Comparison of ENCODE assay signal across 8 mouse cellular contexts in the genomic region with DNA sequence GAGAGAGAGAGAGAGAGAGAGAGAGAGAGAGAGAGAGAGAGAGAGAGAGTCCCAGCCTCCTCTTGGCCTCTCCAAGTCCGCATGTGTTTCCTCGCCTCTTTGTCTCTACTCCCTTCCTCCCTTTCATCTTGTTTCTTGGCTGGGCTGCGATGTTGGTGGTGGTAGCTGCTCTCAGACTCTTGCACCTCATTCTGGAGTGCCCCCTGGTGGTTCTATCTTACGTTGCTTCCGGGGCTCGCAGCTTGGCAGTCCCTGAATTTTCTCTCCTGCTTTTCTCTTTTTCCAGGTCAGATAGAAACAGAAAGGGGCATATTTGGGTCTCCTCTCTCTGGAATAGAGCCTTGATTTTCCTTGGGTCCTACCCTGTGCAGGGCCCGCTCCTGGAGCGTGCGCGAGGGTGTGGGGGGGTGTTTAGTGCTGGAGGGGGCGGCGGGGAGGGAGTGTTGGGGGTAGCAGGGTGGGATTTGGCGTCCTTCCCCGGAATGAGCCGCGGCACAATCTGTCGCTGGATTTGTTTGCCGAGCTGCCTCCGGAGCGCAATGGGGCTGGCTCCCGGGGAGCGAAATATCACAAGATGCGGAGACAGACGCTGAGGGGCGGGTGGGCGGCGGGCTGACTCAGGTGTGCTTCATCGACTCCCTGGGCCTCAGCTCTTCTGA. TPM values are rescaled to one million over a fixed set of nuclear protein-coding genes. Genes with fewer than 3 reads are reported as not detected.
DNase-seq lines count a peak whose midpoint lies in the region; ATAC-seq and TF ChIP-seq lines count a peak whose summit lies in the region.

No protein-coding gene starts in this region.

- TF ChIP-seq RAD21 in CH12.LX (IDR thresholded peaks at IDR 0.05; ENCODE audit: low read depth, low read length), result peak; percentile 41

- H3K79me2 ChIP-seq in CH12.LX (replicated peaks; ENCODE audit: control insufficient read depth, extremely low read depth, insufficient read depth, poor library complexity, severe bottlenecking), result no peaks in the 10 kb centered on the region

- H3K4me3 ChIP-seq in CH12.LX (replicated peaks in 1 of 3; ENCODE audit: low read depth in 2 of 3, low read length in 2 of 3, poor library complexity in 1 of 3), result no peak overlapping the region
- H3K4me3 ChIP-seq in forebrain, embryonic 14.5 days (ENCODE audit: low read depth, low read length), result peak overlapping the region; percentile 67

- peaks cover 4% of the 10 kb centered on the region for H3K9me3 ChIP-seq in CH12.LX (replicated peaks; ENCODE audit: low read length)
- no peaks in the 10 kb centered on the region for H3K9me3 ChIP-seq in forebrain, embryonic 14.5 days (replicated peaks; ENCODE audit: control insufficient read depth, low read length)

- ATAC-seq in forebrain, embryonic 14.5 days, result peak; percentile 53
- peak; percentile 28 to 58; a peak in 3 of 4 replicates for ATAC-seq in hematopoietic stem cell, adult 5-6 weeks (replicated peaks in 1 of 2; ENCODE audit: insufficient read depth in 1 of 2, low FRiP score in 2 of 2, low TSS enrichment in 1 of 2, low read depth in 1 of 2, poor library complexity in 2 of 2, severe bottlenecking in 2 of 2)

- H3K4me2 ChIP-seq in CH12.LX (ENCODE audit: insufficient read depth, low read depth, poor library complexity, severe bottlenecking), result peak overlapping the region; percentile 84
- H3K4me2 ChIP-seq in forebrain, embryonic 14.5 days (ENCODE audit: low read length), result peak overlapping the region; percentile 83

- peaks cover 0 to 13% of the 10 kb centered on the region in 2 experiments; a peak in 2 of 4 replicates for H3K4me1 ChIP-seq in CH12.LX (ENCODE audit: control insufficient read depth in 1 of 2, insufficient read depth in 2 of 2)
- peaks cover 11% of the 10 kb centered on the region for H3K4me1 ChIP-seq in forebrain, embryonic 14.5 days (ENCODE audit: control insufficient read depth, insufficient read depth, low read length)

- in situ Hi-C loops in CH12.LX (cut with MboI; ENCODE audit: low pct_ligation_motif_present, low pct_unique_long_range_greater_than_20kb, low sequenced_read_pairs), result loop anchor here (25.0 kb wide), 1 partner anchor 349 kb away; no protein-coding TSS in a partner anchor

- no peak for TF ChIP-seq EP300 in CH12.LX (IDR thresholded peaks at IDR 0.05; ENCODE audit: low read length)

- peak; percentile 31 to 72; a peak in 3 of 4 replicates for TF ChIP-seq CTCF in CH12.LX (conservative IDR thresholded peaks at IDR 0.05 in 1 of 2, IDR thresholded peaks at IDR 0.05 in 1 of 2; ENCODE audit: low read depth in 2 of 2, low read length in 2 of 2)

- WGBS in forebrain, embryonic 14.5 days, result 2% methylated on average over 27 of the region's 28 CpGs

- H3K9ac ChIP-seq in CH12.LX (ENCODE audit: insufficient read depth, low read depth), result no peak overlapping the region
- peak overlapping the region; percentile 53 for H3K9ac ChIP-seq in forebrain, embryonic 14.5 days (ENCODE audit: low read length)

- no peaks in the 10 kb centered on the region for H3K36me3 ChIP-seq in CH12.LX (replicated peaks in 1 of 2; ENCODE audit: control insufficient read depth in 1 of 2, insufficient read depth in 1 of 2, low read length in 1 of 2)
- no peaks in the 10 kb centered on the region for H3K36me3 ChIP-seq in forebrain, embryonic 14.5 days (ENCODE audit: control insufficient read depth, insufficient read depth, low read length)

- DNase-seq in CH12.LX (ENCODE audit: extremely low read depth), result peak; percentile 66
- peak; percentile 87 for DNase-seq in adrenal gland, postnatal 14 days
- DNase-seq in forebrain, embryonic 14.5 days (ENCODE audit: low spot score), result peak; percentile 91
- peak; percentile 81 to 82 for DNase-seq in layer of hippocampus, adult 8-10 months (ENCODE audit: low spot score in 2 of 2)
- peak; percentile 89 for DNase-seq in lung, postnatal 10 days
- DNase-seq in ovary, postnatal 36 days (ENCODE audit: low spot score), result peak; percentile 72
- DNase-seq in thymus, postnatal 14 days, result peak; percentile 85

- peaks cover 36% of the 10 kb centered on the region for H3K27me3 ChIP-seq in CH12.LX (replicated peaks)
- peaks cover 35% of the 10 kb centered on the region for H3K27me3 ChIP-seq in forebrain, embryonic 14.5 days (replicated peaks; ENCODE audit: control insufficient read depth, insufficient read depth, low read length)

- TF ChIP-seq POLR2A in CH12.LX (IDR thresholded peaks at IDR 0.05; ENCODE audit: low read depth, low read length), result no peak

- dilution Hi-C loops in CH12.LX (cut with MboI; ENCODE audit: extremely low pct_ligation_motif_present, extremely low pct_unique_long_range_greater_than_20kb, low sequenced_read_pairs), result no loop called here

- no peak overlapping the region for H3K27ac ChIP-seq in CH12.LX (ENCODE audit: insufficient read depth, low read depth)
- peak overlapping the region; percentile 89 for H3K27ac ChIP-seq in forebrain, embryonic 14.5 days (ENCODE audit: low read depth, low read length)

TF ChIP-seq in CH12.LX, 34 proteins besides CTCF, POLR2A, EP300 and RAD21:
- TF ChIP-seq ELF1 (IDR thresholded peaks at IDR 0.05; ENCODE audit: low read depth, low read length) (peak; percentile 51; the same call in 1 of the 2 replicates), MAZ (IDR thresholded peaks at IDR 0.05; ENCODE audit: low read depth, low read length) (0 out of 2 replicates have a peak, but pooled peaks have one; percentile 33), GABPA (IDR thresholded peaks at IDR 0.05; ENCODE audit: insufficient replicate concordance, low read depth, low read length) (no peak), BHLHE40 (IDR thresholded peaks at IDR 0.05; ENCODE audit: low read depth, low read length) (no peak), MAFK (IDR thresholded peaks at IDR 0.05; ENCODE audit: insufficient replicate concordance, low read length) (no peak), POLR2AphosphoS2 (IDR thresholded peaks at IDR 0.05; ENCODE audit: low read depth, low read length) (no peak), MEF2A (IDR thresholded peaks at IDR 0.05; ENCODE audit: borderline replicate concordance, low read depth, low read length) (no peak), SMC3 (IDR thresholded peaks at IDR 0.05; ENCODE audit: low read depth, low read length) (peak; percentile 62), USF2 (conservative IDR thresholded peaks at IDR 0.05; ENCODE audit: low read depth, low read length) (no peak), MXI1 (IDR thresholded peaks at IDR 0.05; ENCODE audit: low read depth, low read length) (no peak)

RNA-seq across cellular contexts. Expression of a gene that starts 2.3 kb away (rescaled TPM):
- not detected in 2 replicates for total RNA-seq in CH12.LX (2012; rRNA removed)
- not detected in 2 replicates for total RNA-seq in CH12.LX (2014; rRNA removed)
- not detected in 2 replicates for polyA plus RNA-seq in CH12.LX (2012; ENCODE audit: insufficient read length, low read depth)
- 1.6 and 2.6 TPM in 2 replicates for total RNA-seq in adrenal gland, postnatal 14 days (2021)
- 7.5 and 13.6 TPM in 2 replicates for polyA plus RNA-seq in forebrain, embryonic 14.5 days (2014; fragmentation: Nextera tagmentation; extraction: Ambion mirVana)
- total RNA-seq in hematopoietic stem cell, adult 5-6 weeks (2017), result not detected in 2 replicates
- 10 to 100 TPM; 63.8 to 85.9 (median 79.0) TPM for total RNA-seq in layer of hippocampus, adult 8-10 months (2022)

RNA-seq across cellular contexts. Expression of a gene that starts 47.6 kb away (rescaled TPM):
- total RNA-seq in CH12.LX (2012; rRNA removed) (121 and 136 TPM in 2 replicates), CH12.LX (2014; rRNA removed) (163 and 176 TPM in 2 replicates)
- 140 and 174 TPM in 2 replicates for polyA plus RNA-seq in CH12.LX (2012; ENCODE audit: insufficient read length, low read depth)
- 62.5 and 91.7 TPM in 2 replicates for total RNA-seq in adrenal gland, postnatal 14 days (2021)
- 6.6 and 7.0 TPM in 2 replicates for polyA plus RNA-seq in forebrain, embryonic 14.5 days (2014; fragmentation: Nextera tagmentation; extraction: Ambion mirVana)
- total RNA-seq in hematopoietic stem cell, adult 5-6 weeks (2017), result 58.4 and 73.4 TPM in 2 replicates
- total RNA-seq in layer of hippocampus, adult 8-10 months (2022), result 1 to 10 TPM in 3 of 4 experiments, not detected in 1; 1.1 to 3.1 (median 2.1) TPM

RNA-seq across cellular contexts. Expression of a gene that starts 50.1 kb away (rescaled TPM):
- 4.9 and 5.0 TPM in 2 replicates for total RNA-seq in CH12.LX (2012; rRNA removed)
- 0.19 TPM in 1 of 2 replicates, not detected in the other for total RNA-seq in CH12.LX (2014; rRNA removed)
- polyA plus RNA-seq in CH12.LX (2012; ENCODE audit: insufficient read length, low read depth), result 0.30 and 0.71 TPM in 2 replicates
- total RNA-seq in adrenal gland, postnatal 14 days (2021), result 5.2 and 9.3 TPM in 2 replicates
- polyA plus RNA-seq in forebrain, embryonic 14.5 days (2014; fragmentation: Nextera tagmentation; extraction: Ambion mirVana), result 3.4 and 4.0 TPM in 2 replicates
- 16.4 and 23.5 TPM in 2 replicates for total RNA-seq in hematopoietic stem cell, adult 5-6 weeks (2017)
- 1 to 10 TPM in 1 of 4 experiments, under 1 TPM in 2, not detected in 1; 0.34 to 1.3 (median 0.63) TPM for total RNA-seq in layer of hippocampus, adult 8-10 months (2022)

Comparison
In these comparisons a context has a peak if more than half of its experiments do, and no peak if none do; other contexts are left out.
1. RNA of a gene that starts 2.3 kb away (total RNA-seq): 63.8 to 85.9 TPM in layer of hippocampus, adult 8-10 months; 1.6 to 2.6 TPM in adrenal gland, postnatal 14 days, not detected in CH12.LX and not detected in hematopoietic stem cell, adult 5-6 weeks; every median in the first group is over 10 times any median in the second.
2. RNA of a gene that starts 47.6 kb away (total RNA-seq): 121 to 176 TPM in CH12.LX, 62.5 to 91.7 TPM in adrenal gland, postnatal 14 days and 58.4 to 73.4 TPM in hematopoietic stem cell, adult 5-6 weeks; 1.1 to 3.1 TPM in layer of hippocampus, adult 8-10 months; every median in the first group is over 10 times any median in the second.
3. Peak in every context shown above with its lines, with median percentiles within 50 percentile points of each other: DNase-seq.